Mouse (Mus musculus) liver, embryonic 11.5 days (tissue): Measurements from ENCODE around the gene Pkn3. TPM values are rescaled to one million over a fixed set of nuclear protein-coding genes. Genes with fewer than 3 reads are reported as not detected.

Source experiments
- ATAC-seq: fragments of 200-750 bp; cut with Nextera tagmentation; replicated peaks from 2 replicates; pipeline ENCODE4 v1.8.0; 2017; ENCODE audit warnings: moderate number of reproducible peaks, mild to moderate bottlenecking, moderate TSS enrichment, moderate library complexity; ENCODE audit not compliant: low FRiP score
- DNase-seq: peaks from one replicate; pipeline ENCODE4 v3.0.0-alpha.2; 2017; ENCODE audit warnings: low spot score
- H3K27ac ChIP-seq: fragments of 300-500 bp; sonication (generic); 2 replicates; pipeline ENCODE4 v1.5.1; 2014; ENCODE audit warnings: mild to moderate bottlenecking, low read depth, low read length, control low read depth
- H3K27me3 ChIP-seq: fragments of 300-500 bp; sonication (generic); replicated peaks from 2 replicates; pipeline ENCODE4 v1.6.1; 2014; ENCODE audit warnings: low read length, mixed read lengths; ENCODE audit not compliant: control insufficient read depth, insufficient read depth
- H3K36me3 ChIP-seq: fragments of 300-500 bp; sonication (generic); 2 replicates; pipeline ENCODE4 v1.6.1; 2014; ENCODE audit warnings: mild to moderate bottlenecking, low read length, moderate library complexity, mixed read lengths; ENCODE audit not compliant: control insufficient read depth, insufficient read depth
- H3K4me1 ChIP-seq: fragments of 300-500 bp; sonication (generic); replicated peaks from 2 replicates; pipeline ENCODE4 v1.6.1; 2014; ENCODE audit warnings: low read length, mixed read lengths; ENCODE audit not compliant: control insufficient read depth, insufficient read depth
- H3K4me2 ChIP-seq: fragments of 300-500 bp; sonication (generic); 2 replicates; pipeline ENCODE4 v1.6.1; 2014; ENCODE audit warnings: mild to moderate bottlenecking, control low read depth, moderate library complexity
- H3K4me3 ChIP-seq: fragments of 300-500 bp; sonication (generic); 2 replicates; pipeline ENCODE4 v1.5.1; 2014; ENCODE audit warnings: low read depth, low read length, control low read depth
- H3K9ac ChIP-seq: fragments of 300-500 bp; sonication (generic); 2 replicates; pipeline ENCODE4 v1.6.1; 2014; ENCODE audit warnings: low read depth, low read length, control low read depth
- H3K9me3 ChIP-seq: fragments of 300-500 bp; sonication (generic); 2 replicates; pipeline ENCODE4 v1.6.1; 2016; ENCODE audit warnings: low read length, inconsistent platforms, mixed read lengths; ENCODE audit not compliant: control insufficient read depth
- WGBS: fragments of 180-500 bp; shearing (Covaris S2); extraction: QIAGEN DNeasy Blood & Tissue Kit; methylation state at CpG from one replicate; pipeline ENCODE4 v1.1.7; 2014; 5-methylcytosine and 5-hydroxymethylcytosine counted together
- polyA plus RNA-seq: library from polyadenylated mRNA; unstranded; fragments of >200 nt; fragmentation: Nextera tagmentation; extraction: Ambion mirVana; gene quantifications from 2 replicates; pipeline ENCODE4 v1.2.1, GENCODE M21; 2014

Gene Pkn3
- polyA plus RNA-seq, 1 experiment from 2014 or later: 10.2 TPM

DNA sequence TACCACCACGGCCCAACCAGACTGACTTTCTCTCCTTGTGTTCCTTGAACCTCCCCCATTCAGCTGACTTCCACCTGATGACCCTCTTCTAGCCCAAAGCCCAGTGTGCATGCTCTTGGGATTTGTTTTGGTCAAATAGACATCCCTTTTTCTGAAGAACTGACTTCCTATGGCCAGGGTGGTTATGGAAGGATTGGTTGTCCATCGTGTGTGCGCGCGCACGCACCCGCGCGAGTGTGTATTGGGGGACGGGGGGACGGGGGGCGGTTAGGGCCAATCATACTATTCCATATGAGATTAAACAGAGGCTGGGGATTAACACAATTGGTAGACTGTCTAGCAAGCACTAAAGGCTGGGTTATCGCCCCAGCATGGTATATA is 16.7 kb downstream of the Pkn3 start:
- DNase-seq (peak; percentile 59), ATAC-seq (no peak)
- Histone ChIP-seq H3K27me3 (no peaks in the 10 kb centered on the region), H3K9me3 (no peaks in the 10 kb centered on the region), H3K4me1 (peaks cover 26% of the 10 kb centered on the region), H3K9ac (peak overlapping the region; percentile 73), H3K4me3 (peak overlapping the region; percentile 78), H3K4me2 (peak overlapping the region; percentile 94), H3K27ac (peak overlapping the region; percentile 78), H3K36me3 (peaks cover 17% of the 10 kb centered on the region; the same call in 1 of the 2 replicates)
- 1% methylated on average over 13 of the region's 13 CpGs for WGBS

DNA sequence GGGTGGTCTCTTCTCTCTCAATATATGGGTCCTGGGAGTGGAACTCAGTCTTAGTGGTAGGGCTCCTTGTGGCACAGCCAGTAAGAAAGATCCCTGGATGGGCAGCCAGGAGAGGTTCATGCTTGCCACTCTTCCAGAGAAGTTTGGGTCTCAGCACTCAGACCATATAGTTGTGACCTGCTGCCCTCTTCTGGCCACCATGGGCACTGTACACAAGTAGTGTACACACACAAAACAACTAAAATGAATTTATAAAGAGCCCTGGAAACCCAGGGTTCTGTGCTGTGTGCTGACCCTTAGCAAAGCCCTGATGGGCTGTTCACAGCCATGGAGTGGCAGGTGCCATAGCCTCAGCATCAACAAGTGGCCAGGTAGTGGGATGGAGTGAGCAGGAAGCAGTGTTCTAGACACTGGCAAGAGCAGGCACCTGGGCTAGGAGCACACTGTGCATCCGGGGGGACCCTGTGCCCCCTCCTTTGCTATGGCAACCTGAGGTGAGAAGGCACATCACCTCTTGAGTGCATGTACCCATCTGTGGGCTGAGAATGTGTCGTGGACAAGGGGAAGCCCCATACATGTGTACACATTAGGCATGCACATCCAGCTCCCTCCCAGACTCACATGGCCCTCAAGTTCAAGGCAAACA is 18.5 kb downstream of the Pkn3 start:
- Histone ChIP-seq H3K27me3 (no peaks in the 10 kb centered on the region), H3K4me1 (peaks cover 31% of the 10 kb centered on the region)

DNA sequence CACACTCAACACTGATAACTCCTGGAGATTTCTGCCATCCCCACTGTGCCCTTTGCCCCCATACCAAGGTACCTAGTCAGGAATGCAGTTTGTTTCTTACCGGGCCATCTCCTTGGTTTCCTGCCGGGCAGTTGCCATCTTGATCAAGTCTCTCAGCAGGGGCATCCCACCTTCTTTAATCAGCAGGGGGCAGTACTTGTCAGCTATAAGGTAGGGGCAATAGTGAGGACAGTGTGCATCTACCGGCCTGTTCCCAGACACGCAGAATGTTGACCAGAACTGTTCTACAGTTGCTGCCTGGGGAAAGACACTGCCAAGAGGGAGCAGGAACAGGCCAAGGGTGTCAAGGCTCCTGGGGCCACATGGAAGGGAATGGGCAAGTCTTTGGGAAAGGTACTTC is 22.7 kb downstream of the Pkn3 start:
- WGBS: 70% methylated on average over 4 of the region's 4 CpGs
- no peaks in the 10 kb centered on the region for H3K27me3 ChIP-seq
- ATAC-seq (no peak), DNase-seq (no peak)
- peaks cover 13% of the 10 kb centered on the region for H3K4me1 ChIP-seq
- peaks cover 14% of the 10 kb centered on the region for H3K36me3 ChIP-seq
- H3K4me3 ChIP-seq: no peak overlapping the region
- H3K27ac ChIP-seq: no peak overlapping the region
- no peak overlapping the region for H3K4me2 ChIP-seq
- no peak overlapping the region for H3K9ac ChIP-seq
- no peaks in the 10 kb centered on the region for H3K9me3 ChIP-seq

More for the DNA sequence above, 18.5 kb downstream of the Pkn3 start:
- Histone ChIP-seq H3K9ac (no peak overlapping the region), H3K36me3 (peaks cover 11% of the 10 kb centered on the region; the same call in 1 of the 2 replicates), H3K27ac (no peak overlapping the region), H3K4me3 (no peak overlapping the region), H3K9me3 (no peaks in the 10 kb centered on the region), H3K4me2 (no peak overlapping the region)
- 66% methylated on average over 2 of the region's 2 CpGs for WGBS
- DNase-seq (no peak), ATAC-seq (no peak)

DNA sequence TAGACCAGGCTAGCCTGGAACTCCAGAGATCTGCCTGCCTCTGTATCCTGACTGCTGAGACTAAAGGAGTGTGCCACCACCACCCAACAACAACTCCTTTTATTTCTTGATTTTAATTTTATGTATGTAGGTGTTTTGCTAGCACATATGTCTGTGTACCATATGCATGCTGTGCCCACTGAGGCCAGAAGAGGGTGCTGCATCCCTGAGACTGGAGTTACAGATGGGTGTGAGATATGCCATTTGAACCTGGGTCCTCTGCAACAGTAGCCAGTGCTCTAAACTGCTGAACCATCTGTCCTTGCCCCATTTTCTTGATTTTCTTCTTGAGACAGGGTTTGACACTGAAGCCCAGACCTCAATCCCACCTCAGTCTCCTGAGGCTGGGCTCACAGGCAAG is 28.9 kb downstream of the Pkn3 start:
- DNase-seq (no peak), ATAC-seq (0 out of 2 replicates have a peak, but pooled peaks have one; percentile 51)
- H3K4me2 ChIP-seq: no peak overlapping the region
- peaks cover 6% of the 10 kb centered on the region for H3K4me1 ChIP-seq
- H3K4me3 ChIP-seq: no peak overlapping the region
- no peaks in the 10 kb centered on the region for H3K9me3 ChIP-seq
- no peaks in the 10 kb centered on the region for H3K27me3 ChIP-seq
- peaks cover 30% of the 10 kb centered on the region for H3K36me3 ChIP-seq
- H3K9ac ChIP-seq: no peak overlapping the region
- no peak overlapping the region for H3K27ac ChIP-seq

DNA sequence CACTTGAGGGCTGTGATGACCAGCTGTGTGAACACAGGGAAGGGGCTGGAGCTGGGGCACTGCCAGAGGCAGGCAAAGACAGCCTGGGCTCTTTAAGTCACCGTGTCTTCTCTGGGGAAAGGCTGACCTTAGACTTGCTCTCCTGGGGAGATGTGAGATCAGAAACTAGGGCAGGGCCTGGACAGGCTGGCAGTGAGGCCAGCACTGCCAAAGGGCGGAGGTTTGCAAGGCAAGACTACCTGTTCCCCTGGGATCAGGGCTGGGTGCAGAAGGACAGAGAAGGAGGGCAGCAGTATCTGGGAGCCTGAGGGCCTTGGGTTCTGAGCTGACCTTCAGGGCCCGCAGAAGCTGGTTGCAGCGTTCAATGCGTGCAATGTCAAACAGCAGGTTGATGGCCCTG is 30.2 kb downstream of the Pkn3 start:
- Histone ChIP-seq H3K27ac (no peak overlapping the region), H3K4me2 (no peak overlapping the region), H3K9ac (no peak overlapping the region), H3K27me3 (no peaks in the 10 kb centered on the region), H3K36me3 (peaks cover 26% of the 10 kb centered on the region), H3K4me1 (peaks cover 12% of the 10 kb centered on the region), H3K4me3 (no peak overlapping the region), H3K9me3 (no peaks in the 10 kb centered on the region)
- 93% methylated on average over 5 of the region's 5 CpGs for WGBS
- no peak for DNase-seq
- no peak for ATAC-seq

DNA sequence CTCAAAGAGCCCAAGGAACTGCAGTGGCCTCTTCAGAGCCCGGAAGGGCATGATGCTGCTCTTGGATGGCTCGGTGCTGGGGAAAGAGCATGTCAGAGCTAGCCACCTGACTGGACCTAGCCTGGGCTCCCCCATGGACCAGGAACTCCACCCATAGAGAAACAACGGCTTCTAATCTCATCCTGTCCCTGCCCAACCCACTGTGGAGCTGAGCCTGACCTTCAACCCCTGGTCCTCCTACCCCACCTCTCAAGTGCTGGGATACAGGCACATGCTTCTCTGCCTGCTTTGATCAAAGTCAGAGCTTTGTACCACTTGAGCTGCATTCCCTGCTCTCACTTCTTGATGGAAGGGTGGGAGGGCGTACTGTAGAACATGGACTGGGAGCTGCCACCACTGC is 30.8 kb downstream of the Pkn3 start:
- no peak overlapping the region for H3K27ac ChIP-seq
- no peaks in the 10 kb centered on the region for H3K9me3 ChIP-seq
- peaks cover 26% of the 10 kb centered on the region for H3K36me3 ChIP-seq
- H3K4me2 ChIP-seq: no peak overlapping the region
- H3K27me3 ChIP-seq: no peaks in the 10 kb centered on the region
- H3K9ac ChIP-seq: no peak overlapping the region
- 71% methylated on average over 4 of the region's 4 CpGs for WGBS
- peaks cover 14% of the 10 kb centered on the region for H3K4me1 ChIP-seq
- no peak for DNase-seq
- no peak for ATAC-seq
- H3K4me3 ChIP-seq: no peak overlapping the region

DNA sequence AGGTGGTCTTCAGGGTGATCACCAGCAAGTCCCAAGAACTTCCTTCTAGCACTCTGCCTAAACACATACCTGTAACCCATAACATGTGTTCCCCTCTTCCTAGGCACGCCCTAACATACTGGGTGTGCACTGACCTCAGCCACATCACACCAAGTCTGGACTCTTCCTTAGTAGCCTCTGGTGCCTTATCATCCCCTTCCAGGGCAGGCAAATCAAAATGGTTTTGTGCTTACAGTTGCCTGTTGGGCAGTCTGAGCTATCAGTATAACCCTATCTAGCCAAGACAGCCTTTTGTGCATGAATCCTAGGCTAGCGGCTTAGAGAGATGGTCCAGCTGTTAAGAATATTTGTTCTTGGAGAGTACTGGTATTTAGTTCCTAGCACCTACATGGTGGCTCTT is 34.0 kb downstream of the Pkn3 start:
- H3K27ac ChIP-seq: no peak overlapping the region
- no peaks in the 10 kb centered on the region for H3K27me3 ChIP-seq
- no peak for DNase-seq
- no peak overlapping the region for H3K4me3 ChIP-seq
- peak; percentile 84 for ATAC-seq
- no peaks in the 10 kb centered on the region for H3K9me3 ChIP-seq
- 38% methylated on average over 2 of the region's 2 CpGs for WGBS
- peaks cover 14% of the 10 kb centered on the region for H3K4me1 ChIP-seq
- peaks cover 21% of the 10 kb centered on the region for H3K36me3 ChIP-seq
- no peak overlapping the region for H3K9ac ChIP-seq
- peak overlapping the region; percentile 31; the same call in 1 of the 2 replicates for H3K4me2 ChIP-seq

DNA sequence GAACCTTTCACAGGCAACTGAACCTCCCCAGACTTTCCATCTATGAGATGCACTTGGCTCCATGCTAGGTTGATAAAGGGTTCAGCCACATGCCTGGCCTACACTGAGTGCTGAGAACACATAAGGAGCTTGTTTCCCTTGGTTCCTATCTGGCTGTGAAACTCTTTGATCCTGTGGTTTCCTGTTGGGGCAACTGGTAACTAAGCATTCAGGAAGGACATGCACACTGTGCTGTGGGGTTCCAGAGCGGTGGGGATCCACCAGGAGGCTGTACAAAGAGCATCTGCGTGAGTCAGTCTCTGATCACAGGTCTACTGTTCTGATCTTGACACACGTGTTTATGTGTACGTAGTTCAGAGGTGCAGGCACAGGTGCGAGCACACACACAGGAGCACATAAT is 35.1 kb downstream of the Pkn3 start:
- ATAC-seq (0 out of 2 replicates have a peak, but pooled peaks have one; percentile 18), DNase-seq (no peak)
- H3K27me3 ChIP-seq: no peaks in the 10 kb centered on the region
- H3K9me3 ChIP-seq: no peaks in the 10 kb centered on the region
- no peak overlapping the region for H3K9ac ChIP-seq
- 53% methylated on average over 5 of the region's 5 CpGs for WGBS
- H3K36me3 ChIP-seq: peaks cover 17% of the 10 kb centered on the region; the same call in 1 of the 2 replicates
- peaks cover 14% of the 10 kb centered on the region for H3K4me1 ChIP-seq
- no peak overlapping the region for H3K4me3 ChIP-seq
- H3K27ac ChIP-seq: no peak overlapping the region
- no peak overlapping the region for H3K4me2 ChIP-seq

DNA sequence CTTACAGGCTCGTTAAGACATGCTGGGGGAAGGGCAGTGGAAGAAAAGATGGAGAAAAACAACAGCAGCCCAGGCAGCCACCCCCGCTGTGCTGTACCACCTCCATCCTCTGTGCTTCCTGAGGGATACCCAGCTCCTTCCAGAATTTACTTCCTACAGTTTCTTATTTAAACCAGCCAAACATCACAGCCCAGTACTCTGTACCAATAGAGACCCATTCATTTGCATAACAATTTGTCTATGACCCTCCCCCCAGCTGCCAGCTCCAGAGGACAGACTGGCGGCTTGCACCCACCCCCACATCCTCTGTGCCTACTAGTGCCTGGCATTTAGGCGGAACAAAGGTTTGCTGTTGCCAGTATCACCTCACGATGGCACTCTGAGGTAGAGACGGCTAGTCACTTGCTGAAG is 42.2 kb downstream of the Pkn3 start:
- Histone ChIP-seq H3K4me2 (no peak overlapping the region), H3K9ac (no peak overlapping the region), H3K4me3 (no peak overlapping the region), H3K27ac (no peak overlapping the region), H3K4me1 (peaks cover 8% of the 10 kb centered on the region), H3K9me3 (no peaks in the 10 kb centered on the region), H3K36me3 (no peaks in the 10 kb centered on the region), H3K27me3 (no peaks in the 10 kb centered on the region)
- ATAC-seq (no peak), DNase-seq (no peak)
- WGBS: 53% methylated on average over 6 of the region's 6 CpGs
